Mouse (Mus musculus) limb, embryonic 12.5 days (tissue): ENCODE measurements at regions not wholly inside any gene's neighbourhood (a gene's known extent, or its start where the extent isn't known, plus 50 kb on each side); places are given as distances from the start of the nearest gene placed in this dataset.
"Not testable (repeated sequence)": the region's sequence is repeated elsewhere in the genome, so short reads cannot be mapped to it uniquely, and the experiment has no call there.

Source experiments
- ATAC-seq: fragments of 200-750 bp; cut with Nextera tagmentation; 2 replicates; pipeline ENCODE4 v1.8.0; 2017; ENCODE audit warnings: low read depth, moderate TSS enrichment; ENCODE audit not compliant: insufficient number of reproducible peaks, insufficient read depth, low FRiP score, low TSS enrichment
- H3K27ac ChIP-seq: fragments of 300-500 bp; sonication (generic); 2 replicates; pipeline ENCODE4 v1.5.1; 2016; ENCODE audit warnings: mild to moderate bottlenecking, moderate library complexity
- H3K27me3 ChIP-seq: fragments of 300-500 bp; sonication (generic); 2 replicates; pipeline ENCODE4 v1.6.1; 2016; ENCODE audit warnings: mild to moderate bottlenecking, moderate library complexity
- H3K36me3 ChIP-seq: fragments of 300-500 bp; sonication (generic); 2 replicates; pipeline ENCODE4 v1.6.1; 2016; ENCODE audit warnings: mild to moderate bottlenecking, moderate library complexity
- H3K4me1 ChIP-seq: fragments of 300-500 bp; sonication (generic); replicated peaks from 2 replicates; pipeline ENCODE4 v1.6.1; 2016
- H3K4me2 ChIP-seq: fragments of 300-500 bp; sonication (generic); 2 replicates; pipeline ENCODE4 v1.6.1; 2016; ENCODE audit warnings: mild to moderate bottlenecking, moderate library complexity
- H3K4me3 ChIP-seq: fragments of 300-500 bp; sonication (generic); replicated peaks from 2 replicates; pipeline ENCODE4 v1.5.1; 2016; ENCODE audit warnings: mild to moderate bottlenecking
- H3K9ac ChIP-seq: fragments of 300-500 bp; sonication (generic); replicated peaks from 2 replicates; pipeline ENCODE4 v1.6.1; 2016; ENCODE audit warnings: mild to moderate bottlenecking, moderate library complexity
- H3K9me3 ChIP-seq: fragments of 300-500 bp; sonication (generic); 2 replicates; pipeline ENCODE4 v1.6.1; 2016; ENCODE audit warnings: mild to moderate bottlenecking, moderate library complexity
- WGBS: fragments of 180-500 bp; shearing (Covaris S2); methylation state at CpG from one replicate; pipeline ENCODE4 v1.1.7; 2016; 5-methylcytosine and 5-hydroxymethylcytosine counted together

- not testable (repeated sequence) for H3K36me3 ChIP-seq, H3K9me3 ChIP-seq, H3K27me3 ChIP-seq, H3K4me3 ChIP-seq, H3K9ac ChIP-seq, H3K27ac ChIP-seq, H3K4me1 ChIP-seq
- peak overlapping the region; percentile 33 for H3K4me2 ChIP-seq
- 79% methylated on average over 7 of the region's 8 CpGs for WGBS
- ATAC-seq = peak; percentile 81
Observed at GRCm38 (mm10) chr8:20557184-20557583, 57.5 kb upstream of the Gm21119 start.

DNA sequence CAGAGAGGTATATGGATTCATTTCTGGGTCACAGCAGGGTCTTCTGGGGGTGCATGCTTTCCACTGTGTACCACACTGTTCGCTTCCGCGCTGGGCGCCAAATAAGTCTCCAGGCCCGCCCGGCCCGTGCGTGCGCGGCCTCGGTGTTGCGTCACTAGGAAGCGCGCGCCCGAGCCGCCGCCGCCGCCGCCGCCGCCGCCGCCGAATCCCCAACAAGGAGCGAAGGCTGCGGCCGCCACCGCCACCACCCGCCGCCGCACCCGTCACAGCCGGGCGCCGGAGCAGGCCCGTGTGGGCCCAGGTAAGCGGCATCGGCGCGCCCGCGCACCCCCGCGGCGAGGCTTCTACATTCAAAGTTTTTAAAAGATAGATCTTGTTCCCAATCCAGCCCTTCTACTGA lies 57.1 kb upstream of the Gm21119 start:
- not testable (repeated sequence) for H3K9me3 ChIP-seq, H3K27ac ChIP-seq, H3K36me3 ChIP-seq, H3K9ac ChIP-seq, H3K4me1 ChIP-seq, H3K27me3 ChIP-seq
- WGBS = 46% methylated on average over 47 of the region's 47 CpGs
- peak overlapping the region; percentile 33 for H3K4me2 ChIP-seq
- H3K4me3 ChIP-seq = peak overlapping the region; percentile 28
- ATAC-seq = peak; percentile 94
